Mouse (Mus musculus) thymus, adult 2 months (tissue): Measurements from ENCODE around the gene Gm17657. TPM values are rescaled to one million over a fixed set of nuclear protein-coding genes. Genes with fewer than 3 reads are reported as not detected.

Experiments used
- DNase-seq: peaks from one replicate; pipeline ENCODE4 v3.0.0; 2021
- H3K27ac ChIP-seq: fragments of 200-500 bp; 2 replicates; pipeline ENCODE4 v1.5.1; 2012; ENCODE audit warnings: low read length, control low read depth; ENCODE audit not compliant: control insufficient read depth, insufficient read depth
- H3K27me3 ChIP-seq: fragments of 200-500 bp; 2 replicates; pipeline ENCODE4 v1.6.1; 2012; ENCODE audit warnings: mild to moderate bottlenecking, low read length, moderate library complexity, mixed read lengths; ENCODE audit not compliant: control insufficient read depth, insufficient read depth
- H3K36me3 ChIP-seq: fragments of 200-500 bp; 2 replicates; pipeline ENCODE4 v1.6.1; 2012; ENCODE audit warnings: mild to moderate bottlenecking, low read length, moderate library complexity; ENCODE audit not compliant: control insufficient read depth, insufficient read depth
- H3K4me1 ChIP-seq: fragments of 200-500 bp; replicated peaks from 2 replicates; pipeline ENCODE4 v1.6.1; 2012; ENCODE audit warnings: low read length; ENCODE audit not compliant: control insufficient read depth, insufficient read depth
- H3K4me3 ChIP-seq: fragments of 200-500 bp; 2 replicates; pipeline ENCODE4 v1.5.1; 2012; ENCODE audit warnings: mild to moderate bottlenecking, low read length, control low read depth, moderate library complexity; ENCODE audit not compliant: control insufficient read depth, insufficient read depth
- CTCF ChIP-seq: fragments of 200-500 bp; IDR thresholded peaks from 2 replicates; pipeline ENCODE4 v1.5.1; 2012; ENCODE audit warnings: mild to moderate bottlenecking, control low read depth, low read length, moderate library complexity, borderline replicate concordance; ENCODE audit not compliant: control insufficient read depth, poor library complexity, insufficient read depth; ENCODE audit errors: extremely low read depth
- POLR2A ChIP-seq: fragments of 200-500 bp; IDR thresholded peaks from 2 replicates; pipeline ENCODE4 v1.6.1; 2012; ENCODE audit warnings: mild to moderate bottlenecking, low read length, control low read depth, moderate library complexity; ENCODE audit not compliant: control insufficient read depth, poor library complexity, insufficient read depth; ENCODE audit errors: extremely low read depth
- WGBS: fragments of 180-500 bp; shearing (Covaris S2); methylation state at CpG from one replicate; pipeline ENCODE4 v1.1.7; 2018; 5-methylcytosine and 5-hydroxymethylcytosine counted together
- polyA plus RNA-seq: library from polyadenylated mRNA; depleted of rRNA; stranded (reverse); fragments of >200 nt; gene quantifications from 2 replicates; pipeline ENCODE4 v1.2.3, GENCODE M21; 2012; rRNA removed

Gene Gm17657
- not detected in 2 replicates for polyA plus RNA-seq

DNA sequence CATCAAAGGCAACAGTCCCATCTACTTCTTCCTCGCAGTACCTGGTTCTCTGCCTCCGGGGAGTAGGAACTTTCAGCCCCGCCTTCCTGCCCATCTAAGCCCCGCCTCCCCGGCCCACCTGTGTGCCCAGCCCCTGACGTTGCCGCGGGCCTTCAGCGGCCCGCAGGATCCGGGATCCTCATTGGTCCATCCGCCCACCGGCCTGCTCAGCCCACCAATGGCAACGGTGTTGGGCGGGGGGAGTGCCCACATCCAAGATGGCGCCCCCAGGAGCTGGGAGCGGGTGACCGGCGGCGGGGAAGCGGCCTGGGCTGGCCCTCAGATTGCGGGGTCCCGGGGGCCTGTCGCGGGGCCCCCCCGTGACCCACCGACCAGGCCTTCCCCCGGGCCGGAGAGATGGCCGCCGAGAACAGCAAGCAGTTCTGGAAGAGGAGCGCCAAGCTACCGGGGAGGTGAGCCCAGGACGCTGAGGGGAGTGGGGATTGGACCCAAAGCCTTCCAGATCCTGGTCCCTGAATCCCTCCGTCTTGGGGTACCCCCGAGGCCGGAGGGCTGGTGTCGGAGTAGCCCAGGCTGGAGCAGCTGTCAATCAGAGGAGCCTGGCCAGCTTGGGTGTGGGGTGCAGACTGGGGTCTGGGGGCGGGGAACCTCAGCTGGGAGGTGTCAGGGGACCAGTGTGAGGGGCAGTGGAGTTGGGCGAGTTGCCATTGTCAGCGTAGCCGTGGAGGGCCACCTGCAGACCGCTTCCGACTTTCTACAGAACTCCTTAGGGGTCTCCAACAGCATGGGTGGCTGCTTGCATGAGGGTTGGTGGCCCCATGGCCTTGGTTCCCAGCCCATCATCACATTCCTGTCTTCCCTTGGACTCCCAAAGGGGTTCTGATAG is at the start of gene Gm17657, which contains the start of gene Tbc1d22b:
Gene Gm17657, minus strand, starts transcription at position 96 of the 886 bp plus-strand sequence.
Gene Tbc1d22b, plus strand, starts transcription at position 243 of the 886 bp plus-strand sequence.
- Histone ChIP-seq H3K27me3 (no peaks in the 10 kb centered on the region), H3K27ac (peak within 1 kb of the TSS; percentile 51), H3K4me1 (peaks cover 25% of the 10 kb centered on the region), H3K36me3 (no peaks in the 10 kb centered on the region), H3K4me3 (peak within 1 kb of the TSS; percentile 67)
- peak; percentile 96 for DNase-seq
- TF ChIP-seq CTCF (peak; percentile 72), POLR2A (peak; percentile 72)
- under 1% methylated on average over 44 of the region's 44 CpGs for WGBS

GRCm38 (mm10) chr17:29599051-29599450 is 49.6 kb upstream of the Gm17657 start:
- H3K4me1 ChIP-seq, result no peaks in the 10 kb centered on the region
- peaks cover 32% of the 10 kb centered on the region for H3K36me3 ChIP-seq
- no peak for DNase-seq
- H3K27ac ChIP-seq, result no peak overlapping the region
- 98% methylated on average over 14 of the region's 14 CpGs for WGBS
- H3K4me3 ChIP-seq, result no peak overlapping the region
- TF ChIP-seq POLR2A (no peak), CTCF (no peak)
- no peaks in the 10 kb centered on the region for H3K27me3 ChIP-seq

GRCm38 (mm10) chr17:29596771-29597132 is 47.3 kb upstream of the Gm17657 start:
- H3K4me1 ChIP-seq, result no peaks in the 10 kb centered on the region
- H3K27ac ChIP-seq, result no peak overlapping the region
- TF ChIP-seq POLR2A, result no peak
- TF ChIP-seq CTCF, result no peak
- WGBS, result 97% methylated on average over 13 of the region's 13 CpGs
- H3K4me3 ChIP-seq, result no peak overlapping the region
- H3K36me3 ChIP-seq, result peaks cover 36% of the 10 kb centered on the region
- H3K27me3 ChIP-seq, result no peaks in the 10 kb centered on the region
- DNase-seq, result no peak

- no peak for TF ChIP-seq POLR2A
- TF ChIP-seq CTCF, result no peak
- WGBS, result 96% methylated on average over 15 of the region's 15 CpGs
- Histone ChIP-seq H3K4me1 (no peaks in the 10 kb centered on the region), H3K4me3 (no peak overlapping the region), H3K36me3 (peaks cover 36% of the 10 kb centered on the region), H3K27me3 (no peaks in the 10 kb centered on the region), H3K27ac (no peak overlapping the region)
- no peak for DNase-seq
Measured at GRCm38 (mm10) chr17:29595891-29596770, 46.7 kb upstream of the Gm17657 start.

DNA sequence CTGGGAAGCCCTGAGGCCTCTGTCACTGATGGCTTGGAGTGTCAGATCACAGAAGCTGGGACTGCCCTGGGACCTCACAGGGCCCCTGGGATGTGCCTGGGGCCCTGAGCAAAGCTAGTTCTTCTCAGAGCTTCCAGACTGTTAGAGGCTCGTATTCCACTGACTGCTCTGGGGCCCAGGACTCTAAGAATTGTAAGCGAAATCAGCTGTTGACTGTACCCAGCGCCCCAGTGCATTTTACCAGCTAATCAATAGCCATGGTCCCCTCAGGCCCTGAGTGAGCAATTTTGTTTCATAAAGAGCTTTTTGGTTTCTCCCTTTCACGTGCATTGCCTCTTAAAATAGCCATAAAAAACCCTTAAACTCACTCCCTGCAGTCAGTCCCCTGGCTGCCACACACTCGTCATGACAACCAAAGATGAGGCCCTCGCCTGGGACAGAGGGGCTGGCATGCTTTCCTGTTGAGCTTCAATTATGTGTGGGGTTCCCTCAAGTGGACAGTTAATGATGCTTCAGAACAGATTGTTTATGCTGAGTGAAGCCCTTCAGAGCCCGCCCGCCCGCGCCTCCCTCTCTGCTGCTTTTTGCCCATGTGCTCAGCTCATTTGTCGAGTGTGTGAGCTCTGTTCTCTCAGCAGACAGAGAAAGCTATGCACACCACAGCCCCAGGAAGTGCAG is 39.9 kb upstream of the Gm17657 start:
- Histone ChIP-seq H3K36me3 (peaks cover 10% of the 10 kb centered on the region; the same call in 1 of the 2 replicates), H3K4me1 (peaks cover 25% of the 10 kb centered on the region), H3K27me3 (no peaks in the 10 kb centered on the region), H3K27ac (no peak overlapping the region), H3K4me3 (no peak overlapping the region)
- no peak for DNase-seq
- TF ChIP-seq POLR2A (no peak), CTCF (no peak)
- WGBS, result 91% methylated on average over 11 of the region's 11 CpGs

DNA sequence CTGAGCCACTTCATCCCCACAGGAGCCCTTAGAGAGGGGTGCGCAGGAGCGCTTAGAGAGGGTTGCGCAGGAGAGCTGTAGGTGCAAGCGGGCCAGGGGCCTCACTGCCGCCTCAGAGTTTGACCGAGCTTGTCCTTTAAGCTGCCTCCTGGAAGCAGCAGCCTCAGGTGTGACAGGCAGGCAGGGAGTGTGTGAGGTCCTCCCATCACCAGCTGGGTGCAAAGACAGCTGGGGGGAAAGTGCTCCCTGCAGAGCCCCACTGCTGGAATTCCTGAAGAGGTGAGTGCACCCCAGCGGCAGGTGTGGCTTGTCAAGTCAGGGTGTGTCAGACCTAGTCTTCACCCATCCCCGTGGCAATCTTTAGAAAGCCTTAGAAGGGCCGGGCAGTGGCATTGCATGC is 37.5 kb upstream of the Gm17657 start:
- H3K4me1 ChIP-seq, result peaks cover 33% of the 10 kb centered on the region
- no peaks in the 10 kb centered on the region for H3K36me3 ChIP-seq
- no peak for DNase-seq
- TF ChIP-seq CTCF, result no peak
- no peak for TF ChIP-seq POLR2A
- H3K4me3 ChIP-seq, result no peak overlapping the region
- no peaks in the 10 kb centered on the region for H3K27me3 ChIP-seq
- WGBS, result 92% methylated on average over 9 of the region's 9 CpGs
- H3K27ac ChIP-seq, result no peak overlapping the region
